Mouse (Mus musculus) CD4-positive, CD25-positive, alpha-beta regulatory T cell (primary cell): ENCODE data around the gene Crb1. TPM values are rescaled to one million over a fixed set of nuclear protein-coding genes. Genes with fewer than 3 reads are reported as not detected.

Experiments
- polyA plus RNA-seq: library from polyadenylated mRNA; unstranded; fragments of 100-300 nt; shearing (Covaris generic); gene quantifications from one replicate; pipeline ENCODE4 v1.2.1, GENCODE M21; 2017

Crb1 gene
- polyA plus RNA-seq = 0.05 TPM

GRCm38 (mm10) chr1:139376638-139377286, at the start of gene Crb1:
Gene Crb1 (minus strand): TSS chr1:139377100.

GRCm38 (mm10) chr1:139421875-139422791, 45.2 kb upstream of the Crb1 start, which contains the start of gene Zbtb41:
Gene Zbtb41 (plus strand): TSS chr1:139422288.

Other genes starting within 250 kb of the Crb1 start
- 10.7 TPM for gene Zbtb41, start 45.2 kb upstream of the Crb1 start, polyA plus RNA-seq
- gene Aspm, start 77.7 kb upstream of the Crb1 start, polyA plus RNA-seq = 1.0 TPM
- not detected for gene F13b, start 124.6 kb upstream of the Crb1 start, polyA plus RNA-seq
- not detected for gene Cfhr1, start 183.2 kb upstream of the Crb1 start, polyA plus RNA-seq